Mouse (Mus musculus) liver, postnatal 0 days (tissue): Measurements from ENCODE around the gene Cldn17. TPM values are rescaled to one million over a fixed set of nuclear protein-coding genes. Genes with fewer than 3 reads are reported as not detected.

Source experiments
- ATAC-seq: fragments of 200-750 bp; cut with Nextera tagmentation; 2 replicates; pipeline ENCODE4 v1.8.0; 2017; ENCODE audit warnings: mild to moderate bottlenecking, moderate library complexity
- DNase-seq: peaks from one replicate; pipeline ENCODE4 v3.0.0-alpha.2; 2016
- H3K27ac ChIP-seq: fragments of 300-500 bp; sonication (generic); 2 replicates; pipeline ENCODE4 v1.5.1; 2014; ENCODE audit warnings: antibody characterized with exemption, moderate library complexity, mild to moderate bottlenecking, low read depth
- H3K27me3 ChIP-seq: fragments of 300-500 bp; sonication (generic); 2 replicates; pipeline ENCODE4 v1.6.1; 2014; ENCODE audit warnings: low read length, control low read depth, mixed read lengths; ENCODE audit not compliant: insufficient read depth
- H3K36me3 ChIP-seq: fragments of 300-500 bp; sonication (generic); replicated peaks from 2 replicates; pipeline ENCODE4 v1.6.1; 2014; ENCODE audit warnings: mild to moderate bottlenecking, control low read depth, low read length, moderate library complexity, mixed read lengths; ENCODE audit not compliant: insufficient read depth
- H3K4me1 ChIP-seq: fragments of 300-500 bp; sonication (generic); 2 replicates; pipeline ENCODE4 v1.6.1; 2014; ENCODE audit warnings: antibody characterized with exemption, mild to moderate bottlenecking, control low read depth; ENCODE audit not compliant: insufficient read depth
- H3K4me2 ChIP-seq: fragments of 300-500 bp; sonication (generic); 2 replicates; pipeline ENCODE4 v1.6.1; 2014; ENCODE audit warnings: low read depth, mild to moderate bottlenecking, low read length, moderate library complexity, mixed read lengths
- H3K4me3 ChIP-seq: fragments of 300-500 bp; sonication (generic); 2 replicates; pipeline ENCODE4 v1.5.1; 2014; ENCODE audit warnings: low read depth, low read length
- H3K9ac ChIP-seq: fragments of 300-500 bp; sonication (generic); replicated peaks from 2 replicates; pipeline ENCODE4 v1.6.1; 2014; ENCODE audit warnings: mild to moderate bottlenecking, moderate library complexity
- H3K9me3 ChIP-seq: fragments of 300-500 bp; sonication (generic); 2 replicates; pipeline ENCODE4 v1.6.1; 2016; ENCODE audit warnings: mild to moderate bottlenecking, control low read depth, low read length, mixed read lengths
- CTCF ChIP-seq: sonication (generic); IDR thresholded peaks from 2 replicates; pipeline ENCODE4 v1.5.1; 2016; ENCODE audit warnings: antibody characterized with exemption, low read depth
- EP300 ChIP-seq: IDR thresholded peaks from 2 replicates; pipeline ENCODE4 v1.6.1; 2016; ENCODE audit warnings: antibody characterized with exemption, low read depth, mild to moderate bottlenecking
- WGBS: fragments of 180-500 bp; shearing (Covaris S2); extraction: QIAGEN DNeasy Blood & Tissue Kit; methylation state at CpG from one replicate; pipeline ENCODE4 v1.1.7; 2014; ENCODE audit not compliant: insufficient replicate concordance; 5-methylcytosine and 5-hydroxymethylcytosine counted together
- polyA plus RNA-seq: library from polyadenylated mRNA; unstranded; fragments of >200 nt; fragmentation: Nextera tagmentation; extraction: Ambion mirVana; gene quantifications from 2 replicates; pipeline ENCODE4 v1.2.1, GENCODE M21; 2015

Cldn17 gene
- polyA plus RNA-seq, 1 experiment from 2014 or later = not detected

DNA sequence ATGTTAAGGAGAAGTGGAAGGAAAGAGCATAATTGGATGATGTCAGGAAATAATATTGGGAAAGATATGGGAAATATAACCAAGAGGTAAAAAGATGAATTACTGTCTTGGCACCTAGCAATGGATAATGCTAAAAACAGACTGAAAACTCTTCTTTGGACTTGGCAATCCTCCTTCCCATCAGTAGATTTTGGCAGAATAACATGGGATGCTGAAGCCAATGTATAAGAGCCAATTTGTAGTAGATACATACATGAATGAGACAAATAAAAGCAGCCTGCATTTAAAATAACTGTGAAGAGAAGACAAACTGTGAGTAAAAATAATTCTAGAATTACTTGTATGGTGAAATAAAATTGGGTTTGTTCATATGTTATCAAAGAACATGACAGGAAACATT is 18.7 kb downstream of the Cldn17 start:
- no peak for TF ChIP-seq EP300
- no peak for TF ChIP-seq CTCF
- H3K4me3 ChIP-seq = no peak overlapping the region
- H3K4me2 ChIP-seq = no peak overlapping the region
- no peak for DNase-seq
- no peak overlapping the region for H3K27ac ChIP-seq
- H3K4me1 ChIP-seq = no peaks in the 10 kb centered on the region
- no peaks in the 10 kb centered on the region for H3K9me3 ChIP-seq
- no peak overlapping the region for H3K9ac ChIP-seq
- H3K36me3 ChIP-seq = no peaks in the 10 kb centered on the region
- no peak for ATAC-seq
- H3K27me3 ChIP-seq = no peaks in the 10 kb centered on the region

DNA sequence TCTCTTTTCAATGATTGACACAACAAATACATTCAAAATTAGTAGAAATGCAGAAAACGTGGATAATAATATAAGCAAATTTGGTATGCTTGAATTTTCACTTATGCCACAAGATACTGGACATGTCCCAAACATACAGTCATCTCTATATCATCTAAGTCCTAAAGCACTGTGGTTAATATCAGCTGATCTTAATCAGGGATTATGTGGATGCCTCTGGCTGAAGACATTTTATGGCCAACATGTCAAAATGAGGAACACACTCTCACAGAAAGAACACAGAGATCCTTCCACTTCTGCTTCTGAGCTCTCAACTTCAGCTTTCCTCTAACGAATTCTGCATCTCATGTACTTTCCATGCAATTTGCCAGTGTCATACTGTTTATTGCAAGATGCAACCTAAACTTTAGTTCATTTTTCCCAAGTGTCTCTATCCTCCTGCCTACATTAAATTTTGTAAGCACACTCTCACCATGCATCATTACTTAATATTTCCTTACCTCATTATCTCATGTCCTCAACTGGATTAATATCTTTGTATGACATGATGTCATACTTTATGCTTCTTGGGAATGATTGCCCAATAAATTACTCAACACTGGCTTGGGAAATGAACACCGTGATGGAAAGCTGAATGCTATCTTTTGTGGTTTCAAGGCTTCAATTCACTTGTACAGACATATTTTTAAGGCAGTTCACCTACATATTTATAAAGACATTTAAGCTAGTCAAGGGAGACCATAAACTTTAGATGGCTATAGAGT is 26.6 kb downstream of the Cldn17 start:
- TF ChIP-seq CTCF = no peak
- no peak for TF ChIP-seq EP300
- Histone ChIP-seq H3K27me3 (no peaks in the 10 kb centered on the region), H3K27ac (no peak overlapping the region), H3K36me3 (no peaks in the 10 kb centered on the region), H3K9ac (no peak overlapping the region), H3K4me3 (no peak overlapping the region), H3K4me1 (no peaks in the 10 kb centered on the region), H3K9me3 (no peaks in the 10 kb centered on the region), H3K4me2 (no peak overlapping the region)
- DNase-seq = no peak
- WGBS = 56% methylated on average over 3 of the region's 3 CpGs
- peak; percentile 53 for ATAC-seq

- ATAC-seq (no peak), DNase-seq (no peak)
- Histone ChIP-seq H3K4me3 (no peak overlapping the region), H3K4me1 (no peaks in the 10 kb centered on the region), H3K9ac (no peak overlapping the region), H3K9me3 (no peaks in the 10 kb centered on the region), H3K27ac (no peak overlapping the region), H3K36me3 (no peaks in the 10 kb centered on the region), H3K27me3 (no peaks in the 10 kb centered on the region), H3K4me2 (no peak overlapping the region)
- TF ChIP-seq CTCF = no peak
- TF ChIP-seq EP300 = no peak
- 87% methylated on average over 3 of the region's 3 CpGs for WGBS
Observed at GRCm38 (mm10) chr16:88463235-88463634, 43.5 kb downstream of the Cldn17 start.

Other genes with a start within 250 kb of the Cldn17 start
- gene Grik1, start 216.7 kb downstream of the Cldn17 start, polyA plus RNA-seq = not detected in 2 replicates
- gene Cldn8, start 56.2 kb upstream of the Cldn17 start, polyA plus RNA-seq = 0.09 and 0.13 TPM in 2 replicates
- not detected in 2 replicates for gene Krtap24-1, start 105.3 kb upstream of the Cldn17 start, polyA plus RNA-seq
- gene 2310079G19Rik, start 120.7 kb upstream of the Cldn17 start, polyA plus RNA-seq = not detected in 2 replicates
- gene Krtap26-1, start 140.8 kb upstream of the Cldn17 start, polyA plus RNA-seq = not detected in 2 replicates
- gene Krtap27-1, start 164.7 kb upstream of the Cldn17 start, polyA plus RNA-seq = not detected in 2 replicates
- not detected in 2 replicates for gene 2310061N02Rik, start 201.0 kb upstream of the Cldn17 start, polyA plus RNA-seq
- gene Krtap13-1, start 221.9 kb upstream of the Cldn17 start, polyA plus RNA-seq = not detected in 2 replicates
- not detected in 2 replicates for gene Krtap13, start 244.7 kb upstream of the Cldn17 start, polyA plus RNA-seq